Mouse (Mus musculus) monocyte, adult 5-6 weeks (primary cell): Measurements from ENCODE around the gene Wnt8b. TPM values are rescaled to one million over a fixed set of nuclear protein-coding genes. Genes with fewer than 3 reads are reported as not detected.

Experiments
- ATAC-seq: fragments of 153-309, 156-312 bp; replicated peaks from 2 replicates; pipeline ENCODE4 v1.8.0; 2017; ENCODE audit warnings: mild to moderate bottlenecking; ENCODE audit not compliant: low TSS enrichment, insufficient number of reproducible peaks, severe bottlenecking, poor library complexity, low FRiP score
- total RNA-seq: library from RNA; stranded (forward); fragments of 200-1000, 200-491, 200-594 nt; gene quantifications from 3 replicates; pipeline ENCODE4 v1.2.3, GENCODE M21; 2017

Gene Wnt8b
- total RNA-seq, 1 experiment from 2014 or later = not detected

DNA sequence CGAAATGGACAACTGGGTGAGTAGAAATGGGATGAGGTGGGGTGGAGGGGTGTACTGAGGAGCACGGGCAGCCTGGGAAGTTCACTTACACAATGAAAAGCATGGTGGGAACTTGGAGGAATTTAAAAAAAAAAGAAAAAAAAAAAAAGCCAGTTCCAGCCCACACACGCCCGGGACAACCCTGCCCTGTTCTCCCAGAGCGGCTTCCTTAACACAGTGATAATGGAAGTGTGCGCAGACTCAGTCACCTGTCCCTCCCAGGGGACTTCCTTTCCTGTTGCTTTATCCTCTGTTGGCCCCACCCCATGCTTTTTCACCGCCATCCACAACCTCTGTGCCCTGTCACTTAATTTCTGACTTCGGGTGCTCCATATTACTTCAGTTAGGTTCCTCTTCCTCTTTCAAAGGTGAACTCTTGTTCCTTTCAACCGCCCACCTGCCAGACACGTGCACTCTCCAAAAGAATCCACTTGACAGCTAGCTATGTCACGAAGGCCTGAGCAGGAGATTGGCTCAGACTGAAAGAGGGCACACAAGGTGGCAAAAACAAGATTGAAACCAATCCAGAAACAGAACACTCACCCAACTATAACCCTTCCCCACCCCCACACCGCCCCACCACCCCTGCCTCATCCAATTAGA, 17.4 kb downstream of the Wnt8b start:
- no peak for ATAC-seq

GRCm38 (mm10) chr19:44511451-44512231, 18.4 kb downstream of the Wnt8b start:
- ATAC-seq = no peak

DNA sequence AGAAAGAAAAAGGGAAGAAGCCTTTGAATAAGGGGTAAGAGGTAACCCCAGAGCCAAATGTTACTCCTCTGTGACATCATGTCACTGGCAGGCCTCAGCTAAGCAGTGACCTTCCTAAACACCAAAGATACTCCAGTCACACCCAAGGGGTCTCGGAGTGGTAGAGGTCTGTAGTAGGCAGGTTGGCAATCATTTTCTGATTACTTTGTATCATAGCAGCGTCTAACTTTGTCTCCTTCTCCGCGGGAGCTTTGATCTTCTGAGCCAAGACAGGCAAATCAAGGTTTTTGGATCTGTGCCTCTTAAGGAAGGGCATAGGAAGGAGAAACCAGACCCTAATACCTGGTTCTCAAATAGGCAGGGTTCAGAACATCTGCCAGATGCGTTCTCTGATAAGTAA, 19.3 kb downstream of the Wnt8b start:
- ATAC-seq = no peak

DNA sequence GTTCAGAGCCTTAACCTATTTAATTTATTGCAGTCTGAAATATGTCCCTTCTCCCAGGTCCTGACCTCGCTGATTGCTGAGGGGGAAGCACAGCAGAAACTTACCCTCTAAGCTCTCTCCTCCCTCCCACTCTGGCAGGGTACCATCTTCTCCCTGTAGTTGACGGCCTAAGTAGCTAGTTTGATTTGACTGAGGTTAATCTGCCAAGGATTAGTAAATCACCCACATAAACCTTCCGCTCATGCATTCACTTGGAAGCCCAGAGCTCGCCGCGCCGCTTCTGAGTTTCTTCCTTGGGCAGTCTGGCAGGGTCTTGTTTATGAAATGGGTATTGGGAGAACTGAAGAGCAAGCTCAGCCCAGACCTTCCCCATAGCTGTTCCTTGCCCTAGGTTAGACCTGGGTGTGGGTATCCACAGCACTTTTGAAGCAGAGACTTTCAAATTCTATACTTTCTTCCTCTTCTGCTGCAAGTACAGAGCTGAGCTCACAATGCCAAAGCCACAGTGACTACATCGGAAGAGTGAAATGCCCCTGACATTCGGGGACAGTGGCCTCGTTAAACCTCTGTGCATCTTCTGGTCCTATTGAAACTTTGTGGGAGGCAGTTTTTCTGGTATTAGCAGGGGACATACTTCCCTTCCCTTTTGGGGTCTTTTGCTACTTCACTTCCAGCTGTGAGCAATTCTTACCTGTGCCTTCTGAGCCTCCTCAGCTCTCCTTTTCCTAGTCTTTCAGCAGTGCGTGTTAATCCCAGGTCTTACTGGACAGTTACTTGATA, 20.0 kb downstream of the Wnt8b start:
- no peak for ATAC-seq

DNA sequence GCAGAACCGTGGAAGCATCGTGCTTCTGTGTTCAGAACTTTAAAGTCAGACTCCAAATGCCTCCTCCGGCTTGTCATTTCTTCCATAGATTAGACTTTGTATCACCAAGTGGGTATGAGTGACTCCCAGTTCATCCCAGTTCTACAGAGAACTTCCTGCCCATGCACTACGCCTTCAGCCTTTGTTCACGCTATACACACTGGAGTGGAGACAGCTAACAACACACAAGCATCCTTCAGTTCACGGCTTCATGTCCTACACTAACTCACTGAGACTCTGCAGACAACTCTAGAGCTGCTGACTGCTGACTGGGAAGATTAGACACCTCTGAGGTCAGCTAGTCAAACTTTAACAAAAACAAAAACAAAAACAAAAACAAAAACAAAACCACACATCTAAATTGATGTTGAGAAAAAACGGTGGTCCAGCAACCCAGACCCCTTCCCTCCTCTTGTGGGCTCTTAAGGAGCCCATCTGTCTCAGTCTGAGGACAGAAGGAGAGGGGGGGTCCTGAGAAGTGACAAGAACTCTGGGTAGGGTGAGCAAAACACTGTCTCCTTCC, 20.7 kb downstream of the Wnt8b start:
- ATAC-seq = no peak

- no peak for ATAC-seq
Measured at GRCm38 (mm10) chr19:44514521-44515451, 21.5 kb downstream of the Wnt8b start.

- ATAC-seq = no peak
Measured at GRCm38 (mm10) chr19:44515769-44516168, 22.5 kb downstream of the Wnt8b start.

GRCm38 (mm10) chr19:44517996-44518768, 24.9 kb downstream of the Wnt8b start:
- no peak for ATAC-seq

DNA sequence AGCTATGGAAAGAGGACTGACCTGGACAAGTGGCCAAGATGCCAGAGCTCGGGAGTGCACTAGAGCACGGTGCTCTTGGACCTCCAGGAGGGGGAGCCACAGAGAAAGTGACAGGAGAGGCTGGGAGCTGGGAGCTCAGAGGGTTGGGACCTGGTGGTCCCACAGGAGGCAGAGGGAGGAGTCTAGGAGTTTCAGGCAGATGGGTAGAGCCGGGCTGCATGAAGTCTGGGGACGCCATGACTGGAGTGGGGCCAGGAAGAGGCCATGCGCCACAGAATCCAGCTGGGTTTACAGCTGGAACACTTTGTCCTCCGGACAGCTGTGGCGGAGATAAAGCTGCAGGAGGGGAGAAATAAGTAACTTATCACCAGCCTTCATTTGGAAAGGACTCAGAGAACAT, 25.9 kb downstream of the Wnt8b start:
- no peak for ATAC-seq

DNA sequence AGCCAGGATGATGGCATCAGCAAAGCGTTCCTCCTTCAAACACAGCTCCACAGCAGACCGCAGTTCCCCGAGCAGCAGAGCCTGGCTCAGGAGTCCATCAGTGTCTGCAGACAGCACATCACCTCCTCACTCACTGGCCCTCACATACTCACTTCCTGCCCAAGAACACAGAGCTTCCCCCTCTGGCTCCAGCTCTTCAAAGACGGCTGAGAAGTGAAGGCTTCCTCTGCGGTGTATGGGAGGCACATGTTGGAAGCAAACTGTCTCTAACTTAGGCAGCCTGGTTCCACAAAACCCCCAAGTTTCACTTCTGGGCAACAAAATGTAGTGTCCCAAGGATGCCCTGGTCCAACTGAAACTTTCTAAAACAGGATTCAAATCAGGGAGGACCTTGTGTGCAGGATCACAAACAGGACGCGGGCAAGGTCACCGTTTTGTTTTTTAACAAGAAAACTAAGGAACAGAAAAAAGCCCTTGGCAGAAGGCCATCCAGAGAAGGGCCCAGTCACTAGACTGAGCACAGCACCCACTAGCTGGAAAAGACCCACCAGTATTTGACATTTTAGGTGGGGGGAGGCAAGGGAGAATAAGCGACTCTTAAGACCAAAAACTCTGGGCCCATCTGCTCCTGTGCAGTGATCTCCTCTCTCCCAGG, 32.4 kb downstream of the Wnt8b start:
- 0 out of 2 replicates have a peak, but pooled peaks have one; percentile 29 for ATAC-seq

DNA sequence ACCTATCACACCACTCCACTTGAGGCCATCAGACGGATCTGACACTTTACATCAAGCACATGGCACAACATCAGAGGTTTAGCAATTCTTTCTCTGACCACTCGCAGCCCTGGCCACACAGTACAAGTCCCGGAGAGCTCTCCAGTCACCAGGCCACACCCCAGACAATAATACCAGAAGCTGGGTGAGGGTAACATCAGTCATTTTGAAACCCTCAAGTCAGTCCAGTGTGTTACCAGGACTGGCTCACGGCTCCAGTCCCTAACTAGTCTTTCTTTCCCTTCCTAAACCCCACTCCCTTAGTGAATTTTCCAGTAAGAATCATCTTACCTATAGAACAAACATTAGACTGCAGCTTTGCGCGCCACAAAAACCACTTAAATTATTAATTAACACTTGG, 36.7 kb downstream of the Wnt8b start:
- ATAC-seq = no peak

DNA sequence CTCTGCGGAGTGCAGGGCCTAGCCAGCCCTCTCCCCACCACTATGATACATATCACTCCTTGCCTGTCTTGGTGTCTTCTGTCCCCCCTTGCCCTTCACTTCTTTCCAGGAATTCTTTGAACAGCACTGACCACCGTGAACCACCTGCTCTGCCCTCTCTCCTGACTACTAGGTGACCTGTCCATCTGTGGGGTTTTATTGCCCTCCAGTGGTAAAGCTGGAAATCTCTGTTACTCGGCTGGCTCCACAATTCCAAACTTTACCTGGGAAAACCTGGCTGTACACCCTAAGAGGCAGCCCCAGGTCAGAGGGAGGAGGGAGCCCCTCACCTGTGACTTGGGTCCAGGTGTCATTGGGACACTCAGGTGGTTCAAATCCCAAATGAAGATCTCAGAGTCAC, 42.1 kb downstream of the Wnt8b start:
- no peak for ATAC-seq

DNA sequence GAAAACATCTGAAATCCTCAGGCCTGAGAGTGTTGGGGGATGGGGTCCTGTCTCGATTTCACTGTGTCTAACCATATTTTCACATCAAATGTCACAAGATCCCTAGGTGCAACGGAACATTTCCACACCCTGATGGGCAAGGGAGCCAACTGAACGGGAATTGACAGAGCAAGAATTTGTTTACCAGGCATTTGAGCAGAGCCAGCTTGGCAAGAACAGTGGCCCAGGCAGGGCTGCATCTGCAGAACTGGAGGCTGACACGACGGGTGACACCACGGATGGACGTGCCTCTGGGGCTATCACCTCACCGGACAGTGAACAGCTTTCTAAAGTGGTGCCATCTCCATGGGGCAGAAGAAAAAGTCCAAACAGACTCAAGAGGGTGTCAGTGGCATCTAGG, 44.1 kb downstream of the Wnt8b start:
- no peak for ATAC-seq

GRCm38 (mm10) chr19:44542694-44543178, 49.5 kb downstream of the Wnt8b start:
- ATAC-seq = no peak

DNA sequence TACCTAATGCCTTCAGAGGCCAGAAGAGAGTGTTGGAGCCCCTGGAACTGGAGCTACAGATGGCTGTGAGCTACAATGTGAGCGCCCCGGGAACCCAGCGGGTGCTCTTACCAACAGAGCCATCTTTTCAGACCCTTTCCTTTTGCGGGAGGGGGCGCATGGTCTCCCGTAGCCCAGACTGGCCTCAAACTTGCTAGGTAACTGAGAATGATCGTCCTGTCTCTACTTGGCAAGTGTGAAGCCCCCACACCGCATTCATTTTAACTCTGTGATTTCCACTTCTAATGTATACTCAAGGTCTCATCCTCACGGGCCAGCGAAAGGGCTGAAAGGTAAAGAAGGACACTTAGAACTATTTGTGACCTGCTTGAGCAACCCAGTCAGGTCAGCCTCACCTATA, 51.1 kb downstream of the Wnt8b start:
- 0 out of 2 replicates have a peak, but pooled peaks have one; percentile 22 for ATAC-seq

DNA sequence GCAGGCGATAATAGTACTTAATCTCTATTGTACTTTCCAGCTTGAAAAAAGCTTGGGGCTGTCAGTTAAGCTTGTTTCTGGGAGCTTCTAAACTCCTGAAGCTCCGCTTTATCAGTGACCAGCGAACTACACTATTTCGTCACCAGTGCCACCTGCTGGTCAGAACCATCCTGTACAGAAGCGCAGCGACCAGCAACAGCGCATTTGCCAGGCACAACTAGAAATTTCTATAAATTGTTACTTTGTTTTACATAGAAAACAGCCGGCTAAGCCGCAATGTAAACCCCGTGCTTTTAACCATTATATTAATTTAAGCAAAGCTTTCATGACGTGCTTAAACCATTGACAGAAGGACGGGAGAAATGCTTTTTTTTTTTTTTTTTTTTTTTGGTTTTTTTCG, 51.5 kb downstream of the Wnt8b start:
- peak; percentile 74 for ATAC-seq
